Mouse (Mus musculus) leukemia stem cell, adult 10-12 weeks (primary cell): ENCODE results near the gene Galntl5. TPM values are rescaled to one million over a fixed set of nuclear protein-coding genes. Genes with fewer than 3 reads are reported as not detected.

Experiments
- polyA plus RNA-seq: library from polyadenylated mRNA; stranded (reverse); fragments of >175 nt; gene quantifications from 2 replicates; pipeline ENCODE4 v1.2.3, GENCODE M21; 2012; ENCODE audit warnings: low replicate concordance

Gene Galntl5
- not detected in 2 replicates for polyA plus RNA-seq

GRCm38 (mm10) chr5:25181004-25181531 is at the start of gene Galntl5:
TSS of gene Galntl5 (plus strand) at chr5:25181460.

GRCm38 (mm10) chr5:25221604-25222003 is 40.3 kb downstream of the Galntl5 start, which contains the start of gene Galnt11:
TSS of gene Galnt11 (plus strand) at chr5:25221904.

GRCm38 (mm10) chr5:25222752-25223702 is 41.8 kb downstream of the Galntl5 start, which contains the start of gene E130116L18Rik:
TSS of gene E130116L18Rik (minus strand) at chr5:25223153.

Other genes starting within 250 kb of the Galntl5 start
- 2.1 and 2.8 TPM in 2 replicates for gene Prkag2, start 80.8 kb upstream of the Galntl5 start, polyA plus RNA-seq
- gene Galnt11, start 40.4 kb downstream of the Galntl5 start, polyA plus RNA-seq = 0.38 and 1.2 TPM in 2 replicates
- gene E130116L18Rik, start 41.7 kb downstream of the Galntl5 start, polyA plus RNA-seq = not detected in 2 replicates